Mouse (Mus musculus) heart, adult 11 months (tissue): ENCODE results near the gene Adam1b.
A peak's percentile ranks its signal among the peaks of the same experiment; 100 is the strongest.
"Not testable (repeated sequence)": the region's sequence is repeated elsewhere in the genome, so short reads cannot be mapped to it uniquely, and the experiment has no call there.

ENCODE experiments used
- DNase-seq: peaks from one replicate; pipeline ENCODE4 v3.0.0; 2022

The Adam1b gene

DNA sequence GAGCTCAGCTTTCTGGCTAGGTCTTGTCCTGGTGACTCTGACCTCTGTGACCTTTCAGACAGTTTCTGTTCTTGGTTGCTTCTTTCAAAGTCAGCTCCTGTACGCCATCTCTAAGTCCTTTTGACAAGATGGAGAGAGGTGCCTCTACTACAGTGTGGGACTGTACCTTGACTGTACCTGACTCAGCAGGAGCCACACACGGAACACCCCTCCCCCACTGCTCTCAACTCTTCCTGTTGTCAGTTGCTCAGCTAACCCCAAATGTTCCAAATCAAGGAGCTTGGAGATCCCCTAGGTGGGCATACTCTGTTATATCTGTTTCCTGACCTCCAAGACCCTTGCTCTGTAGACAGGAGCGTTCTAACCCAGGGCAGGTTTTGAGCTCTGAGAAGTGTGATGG, at the start of gene Adam1b:
TSS of gene Adam1b (minus strand) at position 205 of the 400 bp plus-strand sequence.
- DNase-seq, result no peak

DNA sequence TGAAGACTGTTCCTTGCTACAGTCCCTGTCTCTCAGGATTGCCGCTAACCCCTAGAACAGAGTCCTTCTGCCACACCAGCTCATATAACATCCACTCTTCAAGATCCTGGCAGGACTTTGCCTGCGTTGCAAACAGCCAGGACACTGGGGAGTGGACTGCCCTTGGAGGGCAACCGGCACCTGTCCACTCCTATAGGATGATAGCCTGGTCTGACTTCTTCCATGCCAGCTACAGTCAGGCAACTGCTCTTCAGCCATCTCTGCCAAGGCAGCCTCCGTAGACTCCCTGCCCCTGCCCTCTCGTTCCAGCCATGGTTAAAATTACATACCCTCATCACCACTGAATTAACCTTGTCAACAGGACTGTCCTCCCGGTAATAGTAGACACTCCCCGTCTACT, 46.0 kb upstream of the Adam1b start:
- no peak for DNase-seq

GRCm38 (mm10) chr5:121547084-121547483, 43.8 kb upstream of the Adam1b start:
- no peak for DNase-seq

DNA sequence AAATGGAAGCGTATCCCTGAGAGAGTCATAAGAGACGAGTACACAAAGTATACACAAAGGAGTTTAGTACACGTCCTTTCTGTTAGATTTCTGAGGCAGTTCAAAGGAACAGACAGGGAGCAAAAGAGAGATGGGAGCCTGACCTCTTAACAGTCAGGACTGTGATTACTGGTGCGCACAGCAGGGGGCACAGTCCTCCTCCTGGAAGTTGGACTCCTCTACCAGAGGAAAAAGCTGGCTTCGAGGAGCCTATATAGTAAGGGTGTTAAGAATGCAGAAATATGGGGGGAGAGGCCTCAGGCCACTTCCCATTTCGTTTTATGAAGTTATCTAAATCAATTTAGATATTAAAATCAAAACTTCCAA, 43.3 kb upstream of the Adam1b start:
- no peak for DNase-seq

DNA sequence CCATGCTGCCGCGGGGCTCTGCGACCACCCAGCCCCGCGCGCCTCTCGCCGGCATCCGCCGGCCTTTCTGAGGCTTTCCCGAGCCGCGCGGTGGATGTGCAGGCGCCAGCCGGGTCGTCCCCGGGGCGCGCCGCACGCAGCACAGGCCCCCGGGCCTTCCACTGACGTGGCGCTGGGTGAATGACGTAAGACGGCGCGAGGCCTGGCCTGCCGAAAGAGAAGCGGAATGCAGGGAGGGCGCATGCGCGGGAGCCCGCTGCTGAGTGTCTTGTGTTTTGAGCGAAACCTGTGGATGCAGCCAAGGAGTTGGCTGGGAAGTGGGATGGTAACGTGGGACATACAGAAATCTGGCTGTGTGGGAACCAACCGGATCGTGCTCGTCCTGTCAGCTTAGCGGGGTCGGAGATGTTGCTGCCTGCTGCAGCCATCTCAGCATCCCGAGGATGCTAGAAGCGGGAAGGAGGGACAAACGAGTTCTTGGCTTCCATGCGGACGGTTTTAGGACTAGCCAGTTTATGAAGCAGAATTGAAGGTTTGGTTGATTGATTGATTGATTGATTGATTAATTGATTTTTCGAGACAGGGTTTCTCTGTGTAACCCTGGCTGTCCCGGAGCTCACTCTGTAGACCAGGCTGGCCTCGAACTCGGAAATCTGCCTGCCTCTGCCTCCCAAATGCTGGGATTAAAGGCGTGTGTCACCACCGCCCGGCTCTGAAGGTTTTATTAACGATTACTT, 42.7 kb upstream of the Adam1b start, which contains the start of gene Mapkapk5:
TSS of gene Mapkapk5 (minus strand) at position 113 of the 737 bp plus-strand sequence.
- peak; percentile 99 for DNase-seq

- DNase-seq, result peak; percentile 95
These were observed 41.9 kb upstream of the Adam1b start, which contains the start of the genes Adam1a and Gm42878 for GRCm38 (mm10) chr5:121544910-121545792. Gene Adam1a, minus strand, starts transcription at chr5:121545482. Gene Gm42878, minus strand, starts transcription at chr5:121545482.

- DNase-seq, result no peak
These were observed 40.1 kb upstream of the Adam1b start for GRCm38 (mm10) chr5:121543370-121543769.

GRCm38 (mm10) chr5:121541235-121541634, 38.0 kb upstream of the Adam1b start:
- no peak for DNase-seq

- no peak for DNase-seq
These were observed 36.8 kb upstream of the Adam1b start for GRCm38 (mm10) chr5:121540066-121540465.

- DNase-seq, result no peak
These were observed 34.4 kb upstream of the Adam1b start for GRCm38 (mm10) chr5:121537588-121537987.

GRCm38 (mm10) chr5:121536921-121537555, 33.8 kb upstream of the Adam1b start:
- DNase-seq, result no peak

DNA sequence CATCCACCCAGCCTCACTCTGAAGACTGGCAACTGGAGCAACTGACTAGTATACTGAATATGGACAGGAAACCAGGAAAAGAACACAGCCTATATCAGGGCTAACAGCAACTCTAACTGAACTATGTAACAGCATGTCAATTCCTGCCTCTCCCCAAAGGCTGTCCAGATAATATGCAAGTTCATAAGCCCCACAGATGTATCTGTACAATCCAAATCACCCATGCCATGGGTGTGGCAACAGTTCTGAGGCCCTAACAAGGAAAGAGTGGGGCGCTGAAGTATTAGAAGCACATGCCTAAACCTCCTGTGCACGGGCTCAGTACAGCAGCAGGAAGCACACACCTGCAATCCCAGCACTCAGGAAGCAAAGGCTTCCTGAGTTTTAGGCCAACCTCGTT, 31.9 kb upstream of the Adam1b start:
- DNase-seq, result no peak

- no peak for DNase-seq
These were observed 31.3 kb upstream of the Adam1b start for GRCm38 (mm10) chr5:121534521-121534920.

DNA sequence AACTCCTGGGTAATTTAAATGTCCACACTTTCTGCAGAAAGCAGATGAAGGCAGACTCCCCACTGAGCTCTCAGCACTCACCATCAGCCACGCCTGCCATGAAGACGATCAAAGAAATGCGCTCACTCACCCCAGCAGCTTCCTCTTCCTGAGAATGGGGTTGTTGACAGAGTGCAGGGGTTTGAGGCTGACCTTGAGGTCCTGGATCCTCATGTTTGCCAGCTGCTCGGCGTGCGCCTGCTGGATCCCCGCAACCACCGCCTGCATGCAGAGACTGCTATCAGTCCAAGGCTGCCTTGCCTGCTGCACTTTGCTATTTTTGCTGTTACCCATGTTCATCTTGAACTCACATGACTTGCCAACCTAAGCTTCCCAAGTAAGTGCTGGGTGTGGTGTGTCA, 23.7 kb upstream of the Adam1b start:
- DNase-seq, result peak; percentile 95

GRCm38 (mm10) chr5:121526526-121526925, 23.3 kb upstream of the Adam1b start:
- no peak for DNase-seq

DNA sequence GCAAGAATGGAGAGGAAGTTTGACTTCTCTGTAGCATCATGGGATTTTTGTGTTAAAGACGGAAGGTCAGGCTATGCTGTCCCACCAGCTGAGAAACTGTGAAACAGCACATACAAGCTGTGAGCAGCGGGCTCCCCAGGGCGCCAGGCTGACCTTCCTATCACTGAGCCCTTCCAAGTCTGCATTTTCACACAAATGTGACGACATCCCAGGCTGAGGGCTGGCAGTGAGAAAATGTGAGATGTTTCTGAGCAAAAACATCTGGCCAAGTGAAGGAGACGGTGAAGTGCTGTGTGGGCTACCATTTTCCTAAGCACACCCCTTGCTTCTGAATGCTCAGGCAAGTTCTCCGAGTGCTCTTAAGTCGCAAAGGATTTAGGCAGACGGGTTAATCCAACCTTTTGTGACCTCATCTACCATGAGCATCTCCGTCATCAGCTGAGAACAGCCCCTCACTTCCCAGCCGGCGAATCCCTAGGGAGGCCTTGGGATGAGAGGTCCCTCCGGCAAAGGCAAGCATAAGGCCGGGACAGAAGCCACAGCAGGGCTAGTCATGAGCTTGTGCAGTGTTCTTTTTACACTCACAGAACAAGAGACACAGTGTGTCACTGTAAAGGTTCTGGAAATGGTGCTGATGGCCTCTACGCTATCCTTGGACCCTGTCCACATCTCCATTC, 22.7 kb upstream of the Adam1b start:
- peak; percentile 92 for DNase-seq

DNA sequence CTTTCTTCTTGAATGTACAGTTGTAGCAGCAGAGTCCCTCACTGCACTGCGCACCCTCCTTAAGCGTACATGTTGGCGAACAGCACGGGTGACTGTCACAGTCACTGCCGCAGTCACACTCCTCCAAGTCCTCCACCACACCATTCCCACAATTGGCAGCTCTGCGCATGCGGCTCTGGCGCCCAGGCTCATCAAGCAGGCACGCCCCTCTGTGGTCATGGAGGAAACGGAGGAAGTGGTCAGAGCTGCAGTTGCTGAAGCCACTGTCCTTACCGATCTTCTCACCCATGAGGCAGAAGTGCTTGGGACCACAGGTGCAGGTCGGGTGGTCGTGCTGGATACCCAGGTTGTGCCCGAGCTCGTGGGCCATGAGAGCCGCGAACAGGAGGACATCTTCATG, 16.5 kb upstream of the Adam1b start:
- not testable (repeated sequence) for DNase-seq

DNA sequence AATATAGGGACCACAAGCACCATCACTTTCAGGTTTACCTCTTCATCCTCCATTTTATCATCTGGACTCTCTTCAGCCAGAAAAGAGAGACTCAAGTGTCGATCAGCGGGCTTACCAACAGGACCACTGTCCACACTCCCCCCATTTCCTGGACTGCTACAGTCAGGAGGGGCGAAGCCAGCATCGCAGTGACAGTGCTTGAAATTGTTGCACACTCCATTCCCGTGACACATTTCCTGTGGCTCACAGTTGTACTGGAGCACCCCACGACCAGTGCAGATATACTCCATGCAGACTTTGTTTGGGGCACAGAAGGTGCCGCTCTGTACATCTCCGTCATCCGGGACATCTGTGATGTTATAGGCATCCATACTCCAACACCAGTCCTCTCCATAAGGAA, 15.7 kb upstream of the Adam1b start:
- DNase-seq, result no peak

- DNase-seq, result no peak
These were observed 6.8 kb upstream of the Adam1b start for GRCm38 (mm10) chr5:121510009-121510408.

DNA sequence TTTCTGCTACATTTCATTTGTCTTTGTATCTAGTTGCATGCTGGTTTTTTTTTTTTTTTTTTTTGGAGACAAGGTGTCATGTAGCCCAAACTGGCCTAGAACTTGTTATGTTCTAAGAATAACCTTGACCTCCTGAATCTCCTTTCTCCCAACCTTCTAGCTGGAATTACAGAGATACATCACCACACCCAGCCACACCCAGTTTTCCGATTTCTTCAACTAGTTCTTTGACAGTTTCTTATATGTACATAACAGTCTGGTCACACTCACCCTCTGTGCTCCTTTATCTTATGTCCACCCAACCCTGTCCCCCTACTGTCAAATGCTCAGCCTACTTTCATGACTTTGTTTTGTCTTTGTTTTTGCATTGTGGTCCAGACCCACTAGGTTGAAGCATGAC, 3.6 kb upstream of the Adam1b start:
- DNase-seq, result no peak

DNA sequence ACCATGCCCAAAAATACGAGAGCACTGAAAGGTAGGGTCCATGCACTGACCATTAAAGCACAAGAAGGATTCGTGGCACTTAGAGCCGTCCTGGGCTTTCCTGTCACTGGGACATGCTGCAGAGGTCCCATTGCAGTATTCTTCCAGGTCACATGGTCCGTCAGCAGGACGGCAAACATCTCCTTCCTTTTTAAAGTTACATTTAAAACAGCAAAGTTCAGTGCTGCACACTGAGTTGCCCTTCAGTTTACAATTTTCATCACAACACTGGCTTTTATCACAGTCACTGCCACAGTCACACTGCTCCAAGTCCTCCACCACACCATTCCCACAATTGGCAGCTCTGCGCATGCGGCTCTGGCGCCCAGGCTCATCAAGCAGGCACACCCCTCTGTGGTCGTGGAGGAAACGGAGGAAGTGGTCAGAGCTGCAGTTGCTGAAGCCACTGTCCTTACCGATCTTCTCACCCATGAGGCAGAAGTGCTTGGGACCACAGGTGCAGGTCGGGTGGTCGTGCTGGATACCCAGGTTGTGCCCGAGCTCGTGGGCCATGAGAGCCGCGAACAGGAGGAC, 1.7 kb downstream of the Adam1b start:
- DNase-seq, result not testable (repeated sequence)

DNA sequence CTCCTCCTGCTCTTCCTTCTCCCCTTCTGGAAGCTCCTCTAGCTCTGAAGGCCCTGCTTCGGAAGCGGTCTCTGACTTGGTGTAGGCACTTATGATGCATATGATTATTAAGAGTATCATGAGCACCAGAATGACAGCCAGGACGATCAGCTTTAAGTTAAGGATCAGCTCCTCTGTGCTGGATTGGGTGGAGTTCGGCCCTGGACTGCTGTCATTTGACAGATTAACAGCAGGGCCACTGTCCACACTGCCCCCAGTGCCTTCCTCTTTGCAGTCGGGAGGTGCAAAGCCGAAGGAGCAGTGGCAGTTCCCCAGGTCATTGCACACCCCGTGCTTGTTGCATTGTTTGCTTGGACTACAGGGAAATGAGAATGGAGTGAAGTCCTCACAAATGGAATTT, 2.5 kb downstream of the Adam1b start:
- DNase-seq, result no peak
